Mouse (Mus musculus) embryonic fibroblast, embryonic 13.5 days (primary cell): ENCODE results near the gene Adk. TPM values are rescaled to one million over a fixed set of nuclear protein-coding genes. Genes with fewer than 3 reads are reported as not detected.
"Not testable (repeated sequence)": the region's sequence is repeated elsewhere in the genome, so short reads cannot be mapped to it uniquely, and the experiment has no call there.

ENCODE experiments used
- H3K27ac ChIP-seq: 2 replicates; pipeline ENCODE4 v1.5.1; 2012; ENCODE audit warnings: low read length, control low read depth, inconsistent platforms; ENCODE audit not compliant: insufficient read depth
- H3K4me1 ChIP-seq: 2 replicates; pipeline ENCODE4 v1.6.1; 2011; ENCODE audit warnings: low read length; ENCODE audit not compliant: control insufficient read depth, insufficient read depth
- H3K4me3 ChIP-seq: 2 replicates; pipeline ENCODE4 v1.5.1; 2011; ENCODE audit warnings: mild to moderate bottlenecking, control low read depth, low read length; ENCODE audit not compliant: insufficient read depth
- CTCF ChIP-seq: IDR thresholded peaks from 2 replicates; pipeline ENCODE4 v1.5.1; 2011; ENCODE audit warnings: mild to moderate bottlenecking, control low read depth, low read length, moderate library complexity, borderline replicate concordance; ENCODE audit not compliant: insufficient read depth
- POLR2A ChIP-seq: IDR thresholded peaks from 2 replicates; pipeline ENCODE4 v1.6.1; 2011; ENCODE audit warnings: low read depth, mild to moderate bottlenecking, control low read depth, low read length, moderate library complexity
- polyA plus RNA-seq: library from polyadenylated mRNA; stranded (reverse); fragments of >200 nt; gene quantifications from 2 replicates; pipeline ENCODE4 v1.2.4, GENCODE M21; 2011; ENCODE audit warnings: low read depth; ENCODE audit not compliant: missing spikeins, insufficient read length

The Adk gene
- polyA plus RNA-seq, 1 experiment = 117 TPM

- TF ChIP-seq CTCF (no peak), POLR2A (no peak)
- Histone ChIP-seq H3K4me1 (no peaks in the 10 kb centered on the region), H3K27ac (no peak overlapping the region), H3K4me3 (no peak overlapping the region)
Observed at GRCm38 (mm10) chr14:21458696-21459095, 406.3 kb downstream of the Adk start.

DNA sequence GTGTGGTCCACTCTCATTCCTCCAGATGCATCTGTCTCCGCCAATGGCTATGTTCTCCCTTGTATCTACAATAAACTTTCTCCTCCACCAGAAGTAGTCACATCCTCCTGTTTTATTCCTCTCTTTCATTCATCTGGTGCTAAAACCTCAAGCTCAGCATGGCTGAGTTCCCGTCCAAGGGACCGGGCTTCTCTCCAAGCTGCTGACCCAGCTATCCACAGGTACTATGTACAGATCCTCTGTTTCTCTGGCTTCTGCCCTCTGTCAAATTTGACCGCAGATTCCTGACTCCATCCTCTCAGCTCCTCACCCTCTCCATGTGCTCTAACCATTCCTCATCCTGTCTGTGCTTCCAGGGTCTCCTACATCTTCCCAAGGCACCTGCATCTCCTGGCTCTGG is 406.8 kb downstream of the Adk start:
- H3K27ac ChIP-seq = no peak overlapping the region
- H3K4me1 ChIP-seq = no peaks in the 10 kb centered on the region
- no peak for TF ChIP-seq POLR2A
- no peak for TF ChIP-seq CTCF
- no peak overlapping the region for H3K4me3 ChIP-seq

DNA sequence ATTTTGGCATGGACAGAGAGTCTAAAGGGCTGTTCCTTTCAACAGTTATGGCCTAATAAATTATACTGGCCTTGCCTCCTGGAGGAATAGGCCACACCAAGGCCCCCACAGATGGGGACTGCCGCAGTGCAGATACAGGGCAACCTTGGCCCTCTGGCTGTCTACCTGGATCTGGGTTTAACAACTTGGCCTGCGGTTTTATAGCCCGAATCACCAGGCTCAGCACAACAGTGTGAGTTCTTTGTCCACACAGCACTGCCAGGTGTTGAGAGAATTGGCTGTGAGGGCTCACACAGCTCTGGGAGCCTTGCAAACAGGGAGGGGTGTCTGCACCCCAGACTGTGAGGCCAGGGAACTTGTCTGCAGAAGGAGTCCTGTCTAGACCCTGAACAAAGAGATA is 410.0 kb downstream of the Adk start:
- Histone ChIP-seq H3K4me1 (no peaks in the 10 kb centered on the region), H3K4me3 (no peak overlapping the region), H3K27ac (no peak overlapping the region)
- TF ChIP-seq POLR2A (no peak), CTCF (no peak)

DNA sequence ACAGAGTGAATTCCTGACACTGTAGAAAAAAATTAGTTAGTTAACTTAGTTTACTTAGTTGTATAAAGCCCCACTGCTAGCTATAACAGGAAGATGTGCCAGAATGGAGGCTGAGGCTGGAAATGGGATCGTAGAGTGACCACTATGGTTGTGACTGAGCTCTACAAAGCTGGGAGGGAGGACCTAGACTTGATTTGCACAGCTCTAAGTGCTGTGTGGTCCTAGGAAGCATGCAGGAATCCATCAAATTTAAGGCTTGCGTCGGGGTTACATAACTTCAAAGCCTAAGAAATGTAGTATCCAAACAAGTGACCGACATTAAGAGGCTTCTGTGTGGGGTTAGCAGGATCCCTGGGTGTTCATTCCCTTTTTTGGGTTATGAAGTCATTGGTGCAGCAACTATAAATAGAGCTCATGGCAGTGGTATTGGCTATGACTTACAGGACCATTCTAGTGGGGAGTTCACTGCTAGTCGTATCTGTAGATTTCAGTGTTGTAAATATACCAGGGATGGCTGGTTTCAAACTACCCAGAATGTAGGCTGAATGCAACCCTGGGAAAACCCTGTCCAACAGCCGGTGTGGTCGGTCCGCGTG is 410.8 kb downstream of the Adk start:
- Histone ChIP-seq H3K4me3 (no peak overlapping the region), H3K4me1 (no peaks in the 10 kb centered on the region), H3K27ac (no peak overlapping the region)
- TF ChIP-seq CTCF (no peak), POLR2A (no peak)

- no peak overlapping the region for H3K4me3 ChIP-seq
- no peak overlapping the region for H3K27ac ChIP-seq
- TF ChIP-seq CTCF (no peak), POLR2A (no peak)
- no peaks in the 10 kb centered on the region for H3K4me1 ChIP-seq
Observed at GRCm38 (mm10) chr14:21470386-21470785, 418.0 kb downstream of the Adk start.

GRCm38 (mm10) chr14:21471975-21472374 is 419.6 kb downstream of the Adk start:
- Histone ChIP-seq H3K4me1 (no peaks in the 10 kb centered on the region), H3K27ac (no peak overlapping the region), H3K4me3 (no peak overlapping the region)
- TF ChIP-seq CTCF (no peak), POLR2A (no peak)

- not testable (repeated sequence) for H3K27ac ChIP-seq, H3K4me3 ChIP-seq, H3K4me1 ChIP-seq
Observed at GRCm38 (mm10) chr14:21474593-21475132, 422.3 kb downstream of the Adk start.

DNA sequence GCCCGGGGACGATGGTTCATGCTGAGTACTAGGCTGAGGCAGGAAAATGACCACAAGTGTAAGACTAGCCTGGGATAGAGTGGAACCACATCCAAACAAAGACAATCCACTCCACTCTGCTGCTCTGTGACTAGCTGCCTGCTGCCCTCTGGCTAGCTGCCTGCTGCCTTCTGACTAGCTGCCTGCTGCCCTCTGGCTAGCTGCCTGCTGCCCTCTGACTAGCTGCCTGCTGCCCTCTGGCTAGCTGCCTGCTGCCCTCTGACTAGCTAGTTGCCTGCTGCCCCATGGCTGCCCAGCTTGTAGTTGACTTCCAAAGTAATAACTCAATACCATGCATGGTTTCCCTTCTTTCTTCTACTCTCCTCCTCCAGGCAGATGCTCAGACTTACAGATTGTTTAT is 424.8 kb downstream of the Adk start:
- Histone ChIP-seq H3K4me3 (no peak overlapping the region), H3K27ac (no peak overlapping the region), H3K4me1 (no peaks in the 10 kb centered on the region)
- TF ChIP-seq CTCF = no peak

DNA sequence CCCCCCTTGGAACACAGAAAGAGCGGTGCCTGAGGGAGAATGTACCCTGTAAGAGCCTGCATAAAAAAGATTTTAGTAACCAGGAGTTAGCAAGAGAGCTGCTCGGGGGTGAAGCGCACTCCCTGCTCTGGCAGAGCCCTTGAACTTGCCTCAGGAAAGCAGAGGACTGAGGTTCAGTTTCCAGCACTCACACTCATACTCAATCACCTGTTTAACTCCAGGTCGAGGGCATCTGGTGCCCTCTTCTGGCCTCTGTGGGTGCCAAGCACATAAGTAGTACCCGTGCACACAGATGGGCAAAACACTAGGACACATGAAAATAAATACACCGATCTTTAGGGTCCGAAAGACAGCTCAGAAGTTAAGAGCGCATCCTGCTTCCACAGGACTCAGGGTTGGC is 427.2 kb downstream of the Adk start:
- Histone ChIP-seq H3K27ac (no peak overlapping the region), H3K4me3 (no peak overlapping the region), H3K4me1 (no peaks in the 10 kb centered on the region)
- no peak for TF ChIP-seq CTCF
- TF ChIP-seq POLR2A = no peak

DNA sequence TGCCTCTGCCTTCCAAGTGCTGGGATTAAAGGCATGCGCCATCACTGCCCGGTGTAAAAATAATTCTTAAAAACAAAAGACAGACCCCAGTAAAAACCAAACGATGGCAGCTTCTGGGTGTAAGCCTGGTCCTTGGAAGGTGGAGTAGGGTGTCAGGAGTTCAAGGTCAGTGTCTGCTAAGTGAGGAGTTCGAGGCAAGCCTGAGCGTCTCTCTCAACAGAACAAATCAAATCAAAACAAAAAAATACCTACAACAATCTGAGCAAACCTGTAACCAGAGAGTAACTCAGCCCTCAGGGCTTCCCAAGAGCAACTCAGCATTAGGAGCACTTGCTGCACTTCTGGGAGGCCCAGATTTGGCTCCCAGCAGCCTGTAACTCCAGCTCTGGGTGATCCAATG is 427.8 kb downstream of the Adk start:
- TF ChIP-seq POLR2A (no peak), CTCF (no peak)
- Histone ChIP-seq H3K27ac (no peak overlapping the region), H3K4me1 (no peaks in the 10 kb centered on the region), H3K4me3 (no peak overlapping the region)

DNA sequence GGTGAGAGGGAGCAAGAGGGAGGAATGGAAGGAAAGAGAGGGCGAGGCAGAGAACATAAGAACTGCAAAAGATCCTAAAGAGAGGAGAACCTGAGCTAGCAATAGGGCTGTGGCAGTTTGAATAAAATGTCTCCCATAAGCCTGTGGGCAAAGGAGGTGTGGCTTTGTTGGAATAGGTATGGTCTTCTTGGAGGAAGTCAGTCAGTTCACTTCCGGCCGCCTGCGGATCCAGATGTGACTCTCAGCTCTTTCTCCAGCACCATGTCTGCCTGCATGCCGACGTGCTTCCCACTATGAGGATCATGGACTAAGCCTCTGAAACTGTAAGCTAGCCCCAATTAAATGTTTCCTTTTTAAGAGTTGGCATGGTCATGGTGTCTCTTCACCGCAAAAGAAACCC is 428.9 kb downstream of the Adk start, which contains the start of gene Kat6b:
TSS of gene Kat6b (plus strand) at position 204 of the 400 bp plus-strand sequence.
- Histone ChIP-seq H3K4me3 (no peak within 1 kb of the TSS), H3K27ac (no peak within 1 kb of the TSS), H3K4me1 (no peaks in the 10 kb centered on the region)
- no peak for TF ChIP-seq CTCF
- TF ChIP-seq POLR2A = no peak
